Mouse (Mus musculus) ovary, adult 2 months (tissue): Measurements from ENCODE around the gene Slc6a11. TPM values are rescaled to one million over a fixed set of nuclear protein-coding genes. Genes with fewer than 3 reads are reported as not detected.

Experiments used
- polyA plus RNA-seq: library from polyadenylated mRNA; depleted of rRNA; stranded (reverse); fragments of >200 nt; gene quantifications from 2 replicates; pipeline ENCODE4 v1.2.3, GENCODE M21; 2012; rRNA removed

The Slc6a11 gene
- polyA plus RNA-seq, result 2.2 and 4.1 TPM in 2 replicates

GRCm38 (mm10) chr6:114131122-114131872 lies at the start of gene Slc6a11:
TSS of gene Slc6a11 (plus strand) at chr6:114131241.

GRCm38 (mm10) chr6:114282469-114283277 lies 151.6 kb downstream of the Slc6a11 start, which contains the start of gene Slc6a1:
TSS of gene Slc6a1 (plus strand) at chr6:114282635.

Other genes starting within 250 kb of the Slc6a11 start
- 12.3 and 12.6 TPM in 2 replicates for gene Atp2b2, start 88.6 kb upstream of the Slc6a11 start, polyA plus RNA-seq
- gene Slc6a1, start 151.4 kb downstream of the Slc6a11 start, polyA plus RNA-seq, result 0.08 TPM in 1 of 2 replicates, not detected in the other